Mouse (Mus musculus) stomach, postnatal 0 days (tissue): ENCODE measurements at regions not wholly inside any gene's neighbourhood (a gene's known extent, or its start where the extent isn't known, plus 50 kb on each side); places are given as distances from the start of the nearest gene placed in this dataset.

Experiments used
- CTCF ChIP-seq: IDR thresholded peaks from 2 replicates; pipeline ENCODE4 v1.5.1; 2016; ENCODE audit warnings: antibody characterized with exemption, low read depth, mild to moderate bottlenecking, moderate library complexity
- EP300 ChIP-seq: optimal IDR thresholded peaks from 2 replicates; pipeline ENCODE3; 2016; ENCODE audit warnings: antibody characterized with exemption

DNA sequence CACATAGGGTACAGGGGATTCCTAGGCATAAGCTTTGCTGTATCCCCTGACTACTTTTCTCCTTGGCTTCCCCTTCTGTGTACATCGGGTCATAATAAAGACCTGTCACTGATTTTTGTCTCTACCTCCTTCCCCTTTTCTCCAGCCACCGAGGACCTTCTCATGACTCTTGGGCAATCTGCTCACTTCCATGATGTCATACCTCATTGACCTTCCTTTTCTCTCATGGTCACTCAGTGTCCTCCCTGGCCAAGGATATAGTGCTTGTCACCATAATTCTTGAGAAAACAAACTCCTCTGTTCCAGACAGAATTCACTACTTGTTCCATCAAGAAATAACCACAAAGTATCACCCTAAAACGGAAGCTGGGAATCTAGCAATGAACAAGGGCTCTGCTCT lies 60.6 kb upstream of the Rora start:
- TF ChIP-seq CTCF (no peak), EP300 (no peak)
